Mouse (Mus musculus) forebrain, embryonic 11.5 days (tissue): ENCODE measurements around the gene Ttn. TPM values are rescaled to one million over a fixed set of nuclear protein-coding genes. Genes with fewer than 3 reads are reported as not detected.
"Not testable (repeated sequence)": the region's sequence is repeated elsewhere in the genome, so short reads cannot be mapped to it uniquely, and the experiment has no call there.

Experiments used
- ATAC-seq: fragments of 200-750 bp; cut with Nextera tagmentation; replicated peaks from 2 replicates; pipeline ENCODE4 v1.8.0; 2017; ENCODE audit warnings: moderate TSS enrichment; ENCODE audit not compliant: low FRiP score
- DNase-seq: peaks from one replicate; pipeline ENCODE4 v3.0.0-alpha.2; 2017; ENCODE audit warnings: low spot score
- H3K27ac ChIP-seq: fragments of 300-500 bp; sonication (generic); 2 replicates; pipeline ENCODE4 v1.5.1; 2014; ENCODE audit warnings: low read depth, low read length
- H3K27me3 ChIP-seq: fragments of 300-500 bp; sonication (generic); 2 replicates; pipeline ENCODE4 v1.6.1; 2014; ENCODE audit warnings: mild to moderate bottlenecking, low read length, mixed read lengths; ENCODE audit not compliant: control insufficient read depth, insufficient read depth
- H3K36me3 ChIP-seq: fragments of 300-500 bp; sonication (generic); 2 replicates; pipeline ENCODE4 v1.6.1; 2014; ENCODE audit warnings: mild to moderate bottlenecking, low read length, moderate library complexity, mixed read lengths; ENCODE audit not compliant: control insufficient read depth, insufficient read depth
- H3K4me1 ChIP-seq: fragments of 300-500 bp; sonication (generic); replicated peaks from 2 replicates; pipeline ENCODE4 v1.6.1; 2014; ENCODE audit warnings: low read length, mixed read lengths; ENCODE audit not compliant: control insufficient read depth, insufficient read depth
- H3K4me2 ChIP-seq: fragments of 300-500 bp; sonication (generic); 2 replicates; pipeline ENCODE4 v1.6.1; 2014; ENCODE audit warnings: low read depth, mild to moderate bottlenecking, low read length, moderate library complexity, mixed read lengths; ENCODE audit not compliant: severe bottlenecking
- H3K4me3 ChIP-seq: fragments of 300-500 bp; sonication (generic); 2 replicates; pipeline ENCODE4 v1.5.1; 2014; ENCODE audit warnings: low read depth, low read length
- H3K9ac ChIP-seq: fragments of 300-500 bp; sonication (generic); 2 replicates; pipeline ENCODE4 v1.6.1; 2014; ENCODE audit warnings: low read length
- H3K9me3 ChIP-seq: fragments of 300-500 bp; sonication (generic); 2 replicates; pipeline ENCODE4 v1.6.1; 2016; ENCODE audit warnings: low read length, mixed read lengths; ENCODE audit not compliant: control insufficient read depth
- WGBS: fragments of 180-500 bp; shearing (Covaris S2); extraction: QIAGEN DNeasy Blood & Tissue Kit; methylation state at CpG from one replicate; pipeline ENCODE4 v1.1.7; 2014; 5-methylcytosine and 5-hydroxymethylcytosine counted together
- polyA plus RNA-seq: library from polyadenylated mRNA; unstranded; fragments of >200 nt; fragmentation: Nextera tagmentation; extraction: Ambion mirVana; gene quantifications from 2 replicates; pipeline ENCODE4 v1.2.1, GENCODE M21; 2014

Ttn gene
- polyA plus RNA-seq: 0.04 and 0.77 TPM in 2 replicates

- no peak for ATAC-seq
- WGBS: 88% methylated on average over 18 of the region's 18 CpGs
These were observed at the start of gene Ttn for GRCm38 (mm10) chr2:76982391-76983145. Ttn (minus strand) TSS chr2:76982547.

GRCm38 (mm10) chr2:77020649-77021048 is 38.3 kb upstream of the Ttn start:
- H3K27me3 ChIP-seq: no peaks in the 10 kb centered on the region
- ATAC-seq (no peak), DNase-seq (no peak)
- 84% methylated on average over 2 of the region's 2 CpGs for WGBS
- no peak overlapping the region for H3K4me3 ChIP-seq
- H3K27ac ChIP-seq: no peak overlapping the region
- H3K9ac ChIP-seq: no peak overlapping the region
- no peaks in the 10 kb centered on the region for H3K36me3 ChIP-seq
- no peaks in the 10 kb centered on the region for H3K4me1 ChIP-seq
- H3K9me3 ChIP-seq: no peaks in the 10 kb centered on the region
- no peak overlapping the region for H3K4me2 ChIP-seq

More at GRCm38 (mm10) chr2:76982391-76983145, at the start of gene Ttn:
- Histone ChIP-seq H3K27me3 (no peaks in the 10 kb centered on the region), H3K9ac (no peak within 1 kb of the TSS), H3K4me2 (no peak within 1 kb of the TSS), H3K4me3 (no peak within 1 kb of the TSS), H3K9me3 (no peaks in the 10 kb centered on the region), H3K27ac (no peak within 1 kb of the TSS), H3K36me3 (no peaks in the 10 kb centered on the region), H3K4me1 (no peaks in the 10 kb centered on the region)
- no peak for DNase-seq

GRCm38 (mm10) chr2:77017735-77018134 is 35.4 kb upstream of the Ttn start:
- WGBS: 73% methylated on average over 4 of the region's 4 CpGs
- Histone ChIP-seq H3K4me2 (no peak overlapping the region), H3K9me3 (no peaks in the 10 kb centered on the region), H3K9ac (no peak overlapping the region), H3K36me3 (no peaks in the 10 kb centered on the region), H3K27ac (no peak overlapping the region), H3K27me3 (no peaks in the 10 kb centered on the region), H3K4me3 (no peak overlapping the region), H3K4me1 (no peaks in the 10 kb centered on the region)
- DNase-seq (no peak), ATAC-seq (no peak)

- H3K4me1 ChIP-seq, H3K4me3 ChIP-seq, H3K36me3 ChIP-seq, ATAC-seq, H3K9me3 ChIP-seq, H3K4me2 ChIP-seq, DNase-seq, H3K27ac ChIP-seq, H3K9ac ChIP-seq, H3K27me3 ChIP-seq: not testable (repeated sequence)
- 91% methylated on average over 6 of the region's 6 CpGs for WGBS
These were observed 31.1 kb upstream of the Ttn start for GRCm38 (mm10) chr2:77013449-77013848.

GRCm38 (mm10) chr2:77011981-77012380 is 29.6 kb upstream of the Ttn start:
- 47% methylated on average over 5 of the region's 5 CpGs for WGBS
- H3K4me3 ChIP-seq: no peak overlapping the region
- no peak overlapping the region for H3K27ac ChIP-seq
- H3K9ac ChIP-seq: no peak overlapping the region
- H3K4me2 ChIP-seq: no peak overlapping the region
- H3K36me3 ChIP-seq: no peaks in the 10 kb centered on the region
- ATAC-seq: no peak
- H3K4me1 ChIP-seq: no peaks in the 10 kb centered on the region; the same call in 1 of the 2 replicates
- no peak for DNase-seq
- no peaks in the 10 kb centered on the region for H3K27me3 ChIP-seq
- H3K9me3 ChIP-seq: no peaks in the 10 kb centered on the region

GRCm38 (mm10) chr2:77007015-77007414 is 24.7 kb upstream of the Ttn start:
- Histone ChIP-seq H3K36me3 (no peaks in the 10 kb centered on the region), H3K27ac (no peak overlapping the region), H3K9ac (no peak overlapping the region), H3K4me3 (no peak overlapping the region), H3K4me1 (no peaks in the 10 kb centered on the region; the same call in 1 of the 2 replicates), H3K27me3 (no peaks in the 10 kb centered on the region), H3K4me2 (no peak overlapping the region), H3K9me3 (no peaks in the 10 kb centered on the region)
- ATAC-seq (no peak), DNase-seq (no peak)
- WGBS: 83% methylated on average over 7 of the region's 7 CpGs

GRCm38 (mm10) chr2:77003148-77003547 is 20.8 kb upstream of the Ttn start:
- no peak overlapping the region for H3K4me2 ChIP-seq
- H3K4me1 ChIP-seq: no peaks in the 10 kb centered on the region
- ATAC-seq: no peak
- H3K4me3 ChIP-seq: no peak overlapping the region
- no peaks in the 10 kb centered on the region for H3K27me3 ChIP-seq
- 63% methylated on average over 2 of the region's 2 CpGs for WGBS
- H3K9ac ChIP-seq: no peak overlapping the region
- no peaks in the 10 kb centered on the region for H3K36me3 ChIP-seq
- no peak for DNase-seq
- H3K27ac ChIP-seq: no peak overlapping the region
- H3K9me3 ChIP-seq: no peaks in the 10 kb centered on the region

- ATAC-seq: no peak
- 80% methylated on average over 5 of the region's 5 CpGs for WGBS
- H3K9ac ChIP-seq: no peak overlapping the region
These were observed 16.0 kb upstream of the Ttn start for GRCm38 (mm10) chr2:76998351-76998750.

More at GRCm38 (mm10) chr2:76998351-76998750, 16.0 kb upstream of the Ttn start:
- no peak overlapping the region for H3K27ac ChIP-seq
- no peak for DNase-seq
- no peaks in the 10 kb centered on the region for H3K9me3 ChIP-seq
- no peaks in the 10 kb centered on the region for H3K27me3 ChIP-seq
- no peaks in the 10 kb centered on the region for H3K36me3 ChIP-seq
- no peaks in the 10 kb centered on the region for H3K4me1 ChIP-seq
- H3K4me2 ChIP-seq: no peak overlapping the region
- no peak overlapping the region for H3K4me3 ChIP-seq
